Mouse (Mus musculus): ENCODE data around the gene Ccdc57. TPM values are rescaled to one million over a fixed set of nuclear protein-coding genes. Genes with fewer than 3 reads are reported as not detected.

Ccdc57 gene
- polyA plus RNA-seq, 1 experiment from 2014 or later: 9.2 TPM

GRCm38 (mm10) chr11:120955701-120956100 lies 23.0 kb upstream of the Ccdc57 start:
- Histone ChIP-seq H3K4me2 (replicated peaks; ENCODE audit: low read depth, low read length) (no peak overlapping the region), H3K36me3 (ENCODE audit: insufficient read depth, low read length) (peaks cover 29% of the 10 kb centered on the region), H3K4me1 (ENCODE audit: insufficient read depth, low read length) (peaks cover 27% of the 10 kb centered on the region), H3K9ac (replicated peaks; ENCODE audit: low read length) (no peak overlapping the region), H3K27me3 (ENCODE audit: insufficient read depth, low read length) (no peaks in the 10 kb centered on the region), H3K9me3 (ENCODE audit: low read length) (no peaks in the 10 kb centered on the region), H3K4me3 (ENCODE audit: low read length) (no peak overlapping the region), H3K27ac (ENCODE audit: low read length) (no peak overlapping the region)
- no peak for ATAC-seq (ENCODE audit: low FRiP score, low TSS enrichment)
- WGBS: 92% methylated on average over 8 of the region's 8 CpGs

- ATAC-seq (ENCODE audit: low FRiP score, low TSS enrichment): no peak
- WGBS: 77% methylated on average over 5 of the region's 5 CpGs
- Histone ChIP-seq H3K4me2 (replicated peaks; ENCODE audit: low read depth, low read length) (no peak overlapping the region), H3K27me3 (ENCODE audit: insufficient read depth, low read length) (peaks cover 3% of the 10 kb centered on the region; the same call in 1 of the 2 replicates), H3K4me3 (ENCODE audit: low read length) (no peak overlapping the region), H3K4me1 (ENCODE audit: insufficient read depth, low read length) (peaks cover 35% of the 10 kb centered on the region), H3K36me3 (ENCODE audit: insufficient read depth, low read length) (peaks cover 29% of the 10 kb centered on the region), H3K27ac (ENCODE audit: low read length) (no peak overlapping the region), H3K9ac (replicated peaks; ENCODE audit: low read length) (no peak overlapping the region), H3K9me3 (ENCODE audit: low read length) (no peaks in the 10 kb centered on the region)
Observed at GRCm38 (mm10) chr11:120954936-120955335, 22.3 kb upstream of the Ccdc57 start.

- ATAC-seq (ENCODE audit: low FRiP score, low TSS enrichment): no peak
- Histone ChIP-seq H3K27ac (ENCODE audit: low read length) (no peak overlapping the region; the same call in 1 of the 2 replicates), H3K4me1 (ENCODE audit: insufficient read depth, low read length) (peaks cover 33% of the 10 kb centered on the region), H3K9me3 (ENCODE audit: low read length) (no peaks in the 10 kb centered on the region), H3K4me2 (replicated peaks; ENCODE audit: low read depth, low read length) (peak overlapping the region; percentile 74), H3K27me3 (ENCODE audit: insufficient read depth, low read length) (peaks cover 4% of the 10 kb centered on the region; the same call in 1 of the 2 replicates), H3K36me3 (ENCODE audit: insufficient read depth, low read length) (peaks cover 15% of the 10 kb centered on the region), H3K9ac (replicated peaks; ENCODE audit: low read length) (no peak overlapping the region), H3K4me3 (ENCODE audit: low read length) (no peak overlapping the region; the same call in 1 of the 2 replicates)
- whole genome bisulfite sequencing: 75% methylated on average over 9 of the region's 9 CpGs
Observed at GRCm38 (mm10) chr11:120951731-120952730, 19.4 kb upstream of the Ccdc57 start.

- peak overlapping the region; percentile 50 for H3K4me3 ChIP-seq (ENCODE audit: low read length)
- peaks cover 7% of the 10 kb centered on the region; the same call in 1 of the 2 replicates for H3K36me3 ChIP-seq (ENCODE audit: insufficient read depth, low read length)
- WGBS: 21% methylated on average over 8 of the region's 8 CpGs
- peak overlapping the region; percentile 70; the same call in 1 of the 2 replicates for H3K27ac ChIP-seq (ENCODE audit: low read length)
- H3K4me1 ChIP-seq (ENCODE audit: insufficient read depth, low read length): peaks cover 33% of the 10 kb centered on the region
- H3K27me3 ChIP-seq (ENCODE audit: insufficient read depth, low read length): peaks cover 4% of the 10 kb centered on the region; the same call in 1 of the 2 replicates
- H3K9ac ChIP-seq (replicated peaks; ENCODE audit: low read length): peak overlapping the region; percentile 59
- peak overlapping the region; percentile 74 for H3K4me2 ChIP-seq (replicated peaks; ENCODE audit: low read depth, low read length)
- peak; percentile 21 for ATAC-seq (ENCODE audit: low FRiP score, low TSS enrichment)
- no peaks in the 10 kb centered on the region for H3K9me3 ChIP-seq (ENCODE audit: low read length)
Observed at GRCm38 (mm10) chr11:120951237-120951636, 18.6 kb upstream of the Ccdc57 start.

- peaks cover 4% of the 10 kb centered on the region; the same call in 1 of the 2 replicates for H3K27me3 ChIP-seq (ENCODE audit: insufficient read depth, low read length)
- H3K9ac ChIP-seq (replicated peaks; ENCODE audit: low read length): peak overlapping the region; percentile 66
- no peaks in the 10 kb centered on the region; the same call in 1 of the 2 replicates for H3K36me3 ChIP-seq (ENCODE audit: insufficient read depth, low read length)
- peak overlapping the region; percentile 74 for H3K4me2 ChIP-seq (replicated peaks; ENCODE audit: low read depth, low read length)
- H3K9me3 ChIP-seq (ENCODE audit: low read length): no peaks in the 10 kb centered on the region
- peaks cover 33% of the 10 kb centered on the region for H3K4me1 ChIP-seq (ENCODE audit: insufficient read depth, low read length)
- peak overlapping the region; percentile 70 for H3K27ac ChIP-seq (ENCODE audit: low read length)
- peak overlapping the region; percentile 50 for H3K4me3 ChIP-seq (ENCODE audit: low read length)
- ATAC-seq (ENCODE audit: low FRiP score, low TSS enrichment): peak; percentile 86
- 3% methylated on average over 39 of the region's 39 CpGs for WGBS
Observed at GRCm38 (mm10) chr11:120950281-120951202, 17.9 kb upstream of the Ccdc57 start.

GRCm38 (mm10) chr11:120949863-120950262 lies 17.2 kb upstream of the Ccdc57 start:
- H3K27ac ChIP-seq (ENCODE audit: low read length): no peak overlapping the region
- no peaks in the 10 kb centered on the region for H3K36me3 ChIP-seq (ENCODE audit: insufficient read depth, low read length)
- peak overlapping the region; percentile 66 for H3K9ac ChIP-seq (replicated peaks; ENCODE audit: low read length)
- H3K4me1 ChIP-seq (ENCODE audit: insufficient read depth, low read length): peaks cover 33% of the 10 kb centered on the region
- peak overlapping the region; percentile 74 for H3K4me2 ChIP-seq (replicated peaks; ENCODE audit: low read depth, low read length)
- WGBS: 22% methylated on average over 10 of the region's 10 CpGs
- ATAC-seq (ENCODE audit: low FRiP score, low TSS enrichment): no peak
- H3K27me3 ChIP-seq (ENCODE audit: insufficient read depth, low read length): peaks cover 4% of the 10 kb centered on the region; the same call in 1 of the 2 replicates
- peak overlapping the region; percentile 50 for H3K4me3 ChIP-seq (ENCODE audit: low read length)
- H3K9me3 ChIP-seq (ENCODE audit: low read length): no peaks in the 10 kb centered on the region

- no peak overlapping the region for H3K27ac ChIP-seq (ENCODE audit: low read length)
- peaks cover 4% of the 10 kb centered on the region; the same call in 1 of the 2 replicates for H3K27me3 ChIP-seq (ENCODE audit: insufficient read depth, low read length)
- H3K9me3 ChIP-seq (ENCODE audit: low read length): no peaks in the 10 kb centered on the region
- peak overlapping the region; percentile 74 for H3K4me2 ChIP-seq (replicated peaks; ENCODE audit: low read depth, low read length)
- 2% methylated on average over 65 of the region's 75 CpGs for WGBS
- peak overlapping the region; percentile 66 for H3K9ac ChIP-seq (replicated peaks; ENCODE audit: low read length)
- ATAC-seq (ENCODE audit: low FRiP score, low TSS enrichment): peak; percentile 42
- peak overlapping the region; percentile 50 for H3K4me3 ChIP-seq (ENCODE audit: low read length)
- H3K4me1 ChIP-seq (ENCODE audit: insufficient read depth, low read length): peaks cover 33% of the 10 kb centered on the region
- no peaks in the 10 kb centered on the region for H3K36me3 ChIP-seq (ENCODE audit: insufficient read depth, low read length)
Observed at GRCm38 (mm10) chr11:120948861-120949851, 16.5 kb upstream of the Ccdc57 start.

GRCm38 (mm10) chr11:120948328-120948727 lies 15.7 kb upstream of the Ccdc57 start, which contains the start of gene Slc16a3:
Gene Slc16a3, plus strand, starts transcription at chr11:120948480.
- Histone ChIP-seq H3K9ac (replicated peaks; ENCODE audit: low read length) (peak within 1 kb of the TSS; percentile 66), H3K36me3 (ENCODE audit: insufficient read depth, low read length) (no peaks in the 10 kb centered on the region), H3K27me3 (ENCODE audit: insufficient read depth, low read length) (peaks cover 4% of the 10 kb centered on the region; the same call in 1 of the 2 replicates), H3K4me3 (ENCODE audit: low read length) (peak within 1 kb of the TSS; percentile 50), H3K9me3 (ENCODE audit: low read length) (no peaks in the 10 kb centered on the region), H3K27ac (ENCODE audit: low read length) (no peak within 1 kb of the TSS), H3K4me1 (ENCODE audit: insufficient read depth, low read length) (peaks cover 33% of the 10 kb centered on the region), H3K4me2 (replicated peaks; ENCODE audit: low read depth, low read length) (peak within 1 kb of the TSS; percentile 74)
- no peak; the same call in 1 of the 2 replicates for ATAC-seq (ENCODE audit: low FRiP score, low TSS enrichment)
- 23% methylated on average over 12 of the region's 12 CpGs for WGBS

Data from kidney, embryonic 16.5 days (tissue).